Mouse (Mus musculus) heart, postnatal 0 days (tissue): ENCODE measurements around the gene Macf1. TPM values are rescaled to one million over a fixed set of nuclear protein-coding genes. Genes with fewer than 3 reads are reported as not detected.
A peak's percentile ranks its signal among the peaks of the same experiment; 100 is the strongest.

Experiments used
- ATAC-seq: fragments of 200-750 bp; cut with Nextera tagmentation; 2 replicates; pipeline ENCODE4 v1.8.0; 2017; ENCODE audit warnings: low read depth, moderate number of reproducible peaks, moderate library complexity; ENCODE audit not compliant: insufficient read depth
- DNase-seq: peaks from one replicate; pipeline ENCODE4 v3.0.0-alpha.2; 2016; ENCODE audit warnings: low spot score
- H3K27ac ChIP-seq: fragments of 300-500 bp; sonication (generic); 2 replicates; pipeline ENCODE4 v1.5.1; 2014; ENCODE audit warnings: low read depth, mild to moderate bottlenecking
- H3K27me3 ChIP-seq: fragments of 300-500 bp; sonication (generic); 2 replicates; pipeline ENCODE4 v1.6.1; 2014; ENCODE audit warnings: low read length, mixed read lengths; ENCODE audit not compliant: control insufficient read depth, insufficient read depth
- H3K36me3 ChIP-seq: fragments of 300-500 bp; sonication (generic); replicated peaks from 2 replicates; pipeline ENCODE4 v1.6.1; 2014; ENCODE audit warnings: low read length, mixed read lengths; ENCODE audit not compliant: control insufficient read depth, insufficient read depth
- H3K4me1 ChIP-seq: fragments of 300-500 bp; sonication (generic); 2 replicates; pipeline ENCODE4 v1.6.1; 2014; ENCODE audit warnings: antibody characterized with exemption; ENCODE audit not compliant: control insufficient read depth, insufficient read depth
- H3K4me2 ChIP-seq: fragments of 300-500 bp; sonication (generic); 2 replicates; pipeline ENCODE4 v1.6.1; 2014; ENCODE audit warnings: low read depth, mild to moderate bottlenecking, low read length, moderate library complexity
- H3K4me3 ChIP-seq: fragments of 300-500 bp; sonication (generic); 2 replicates; pipeline ENCODE4 v1.5.1; 2014; ENCODE audit warnings: low read depth, low read length
- H3K9ac ChIP-seq: fragments of 300-500 bp; sonication (generic); replicated peaks from 2 replicates; pipeline ENCODE4 v1.6.1; 2014; ENCODE audit warnings: low read depth, low read length, mixed read lengths
- H3K9me3 ChIP-seq: fragments of 300-500 bp; sonication (generic); replicated peaks from 2 replicates; pipeline ENCODE4 v1.6.1; 2016; ENCODE audit warnings: low read length; ENCODE audit not compliant: control insufficient read depth
- CTCF ChIP-seq: IDR thresholded peaks from 2 replicates; pipeline ENCODE4 v1.5.1; 2016; ENCODE audit warnings: antibody characterized with exemption, control low read depth, low read depth
- EP300 ChIP-seq: IDR thresholded peaks from 2 replicates; pipeline ENCODE4 v1.6.1; 2016; ENCODE audit warnings: antibody characterized with exemption, low read depth
- WGBS: fragments of 180-500 bp; shearing (Covaris S2); extraction: QIAGEN DNeasy Blood & Tissue Kit; methylation state at CpG from one replicate; pipeline ENCODE4 v1.1.7; 2014; 5-methylcytosine and 5-hydroxymethylcytosine counted together
- polyA plus RNA-seq: library from polyadenylated mRNA; unstranded; fragments of >200 nt; fragmentation: Nextera tagmentation; extraction: Ambion mirVana; gene quantifications from 2 replicates; pipeline ENCODE4 v1.2.1, GENCODE M21; 2015
- total RNA-seq: library from RNA; depleted of rRNA; stranded (reverse); fragments of >200 nt; gene quantifications from 2 replicates; pipeline ENCODE4 v1.2.3, GENCODE M21; 2014; ENCODE audit warnings: low replicate concordance

Gene Macf1
- total and polyA plus RNA-seq, 2 experiments from 2014 or later = 41.4 to 236 TPM

DNA sequence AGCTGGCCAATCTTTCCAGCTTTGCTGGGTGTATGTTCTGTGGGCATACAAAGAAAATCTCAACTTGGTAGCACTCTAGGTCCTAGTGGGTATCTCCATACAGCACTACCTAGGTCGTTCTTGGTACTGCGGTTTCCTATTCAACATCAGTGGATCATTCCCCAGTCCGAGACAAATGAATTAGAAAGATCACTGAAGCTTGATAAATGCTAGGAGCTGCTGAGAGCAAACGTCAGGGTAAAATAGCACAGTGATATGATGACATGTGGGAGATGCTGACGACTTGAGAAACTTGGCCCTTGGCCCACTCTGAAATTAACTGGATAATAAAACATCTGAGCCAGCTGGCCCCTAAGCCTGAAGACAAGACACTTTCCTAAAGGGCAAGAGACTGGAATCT is 78.2 kb downstream of the Macf1 start:
- WGBS = 11% methylated on average over 5 of the region's 5 CpGs
- H3K9me3 ChIP-seq = 0 out of 2 replicates have a peak, but pooled peaks cover 4% of the 10 kb centered on the region
- no peak overlapping the region for H3K4me2 ChIP-seq
- H3K4me3 ChIP-seq = no peak overlapping the region
- H3K4me1 ChIP-seq = peaks cover 11% of the 10 kb centered on the region; the same call in 1 of the 2 replicates
- no peaks in the 10 kb centered on the region for H3K27me3 ChIP-seq
- DNase-seq = no peak
- ATAC-seq = peak; percentile 36; the same call in 1 of the 2 replicates
- TF ChIP-seq CTCF (no peak), EP300 (no peak)
- H3K9ac ChIP-seq = no peak overlapping the region
- H3K36me3 ChIP-seq = no peaks in the 10 kb centered on the region
- no peak overlapping the region for H3K27ac ChIP-seq

DNA sequence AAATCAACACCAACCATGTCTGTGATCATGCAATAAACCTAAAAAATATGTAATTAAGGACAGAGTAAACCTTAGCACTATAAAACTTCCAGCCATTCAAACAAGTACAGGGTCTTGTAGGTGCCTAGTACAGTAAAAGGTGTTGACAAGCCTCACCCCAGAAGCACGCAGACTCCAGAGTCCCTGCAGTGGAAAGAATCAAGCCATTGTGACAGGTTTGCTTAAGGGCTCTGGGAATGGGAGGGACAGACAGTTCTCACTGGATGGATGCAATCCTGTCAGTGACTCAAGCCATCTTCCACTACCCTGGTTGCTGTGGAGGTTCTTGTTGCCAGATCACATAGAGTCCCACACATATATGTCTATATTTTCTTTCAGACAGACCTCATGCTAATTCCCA is 78.9 kb downstream of the Macf1 start:
- H3K4me1 ChIP-seq = peaks cover 11% of the 10 kb centered on the region; the same call in 1 of the 2 replicates
- H3K36me3 ChIP-seq = no peaks in the 10 kb centered on the region
- no peak overlapping the region for H3K9ac ChIP-seq
- TF ChIP-seq EP300 (no peak), CTCF (no peak)
- ATAC-seq (peak; percentile 44; the same call in 1 of the 2 replicates), DNase-seq (no peak)
- 37% methylated on average over 1 of the region's 1 CpGs for WGBS
- no peak overlapping the region for H3K27ac ChIP-seq
- no peak overlapping the region for H3K4me3 ChIP-seq
- 0 out of 2 replicates have a peak, but pooled peaks cover 4% of the 10 kb centered on the region for H3K9me3 ChIP-seq
- H3K4me2 ChIP-seq = no peak overlapping the region
- no peaks in the 10 kb centered on the region for H3K27me3 ChIP-seq

DNA sequence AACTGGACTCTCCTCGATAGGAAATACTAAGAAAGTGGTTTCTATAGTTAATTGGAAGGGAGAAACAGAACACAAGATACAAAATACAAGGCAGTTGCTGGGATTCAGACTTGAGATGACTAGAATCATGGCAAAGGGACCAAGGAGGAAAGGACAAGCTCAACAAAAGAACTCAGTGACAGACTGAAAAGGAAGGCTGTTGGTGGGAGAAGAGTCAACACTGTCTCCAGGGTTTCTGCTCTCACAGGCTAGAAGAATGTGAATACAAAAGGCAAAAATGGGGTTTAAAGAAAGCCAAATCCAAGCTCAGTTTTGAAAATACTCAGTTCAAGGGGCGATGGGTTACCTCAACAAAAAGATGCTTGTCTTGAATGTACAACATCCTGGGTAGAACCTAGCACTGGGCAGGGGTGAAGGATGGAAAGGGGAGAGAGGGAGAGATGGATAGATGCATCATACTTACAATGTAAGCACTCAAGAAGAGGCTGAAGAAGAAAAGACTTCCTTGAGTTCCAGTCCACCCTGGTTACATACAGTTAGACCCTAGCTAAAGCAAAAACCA is 81.4 kb downstream of the Macf1 start:
- 89% methylated on average over 2 of the region's 2 CpGs for WGBS
- no peak for TF ChIP-seq EP300
- no peak for TF ChIP-seq CTCF
- no peaks in the 10 kb centered on the region for H3K36me3 ChIP-seq

DNA sequence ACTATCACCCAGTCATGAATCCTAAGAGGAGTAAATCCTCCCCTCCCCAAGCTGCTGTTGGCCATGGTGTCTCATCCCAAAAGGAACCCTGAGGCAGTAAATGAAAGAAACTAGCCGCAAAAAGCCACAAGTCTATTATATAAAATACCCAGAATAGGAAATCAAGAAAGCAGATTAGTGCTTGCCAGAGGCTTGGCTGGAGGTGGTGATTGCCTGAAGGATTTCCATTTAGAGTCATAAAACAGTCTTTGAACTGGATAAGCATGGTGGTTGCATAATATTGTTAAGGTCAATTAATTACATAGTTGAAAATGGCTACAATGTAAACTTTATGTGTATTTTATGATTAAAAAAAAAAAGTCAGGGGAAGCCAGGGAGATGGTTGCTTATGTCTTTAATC is 83.1 kb downstream of the Macf1 start:
- H3K27ac ChIP-seq = no peak overlapping the region
- 75% methylated on average over 1 of the region's 1 CpGs for WGBS

More for the DNA sequence above, 81.4 kb downstream of the Macf1 start:
- H3K27ac ChIP-seq = no peak overlapping the region
- no peak overlapping the region for H3K4me2 ChIP-seq
- no peaks in the 10 kb centered on the region for H3K27me3 ChIP-seq
- ATAC-seq (no peak), DNase-seq (no peak)
- 0 out of 2 replicates have a peak, but pooled peaks cover 4% of the 10 kb centered on the region for H3K9me3 ChIP-seq
- no peak overlapping the region for H3K4me3 ChIP-seq
- peaks cover 14% of the 10 kb centered on the region; the same call in 1 of the 2 replicates for H3K4me1 ChIP-seq
- H3K9ac ChIP-seq = no peak overlapping the region

DNA sequence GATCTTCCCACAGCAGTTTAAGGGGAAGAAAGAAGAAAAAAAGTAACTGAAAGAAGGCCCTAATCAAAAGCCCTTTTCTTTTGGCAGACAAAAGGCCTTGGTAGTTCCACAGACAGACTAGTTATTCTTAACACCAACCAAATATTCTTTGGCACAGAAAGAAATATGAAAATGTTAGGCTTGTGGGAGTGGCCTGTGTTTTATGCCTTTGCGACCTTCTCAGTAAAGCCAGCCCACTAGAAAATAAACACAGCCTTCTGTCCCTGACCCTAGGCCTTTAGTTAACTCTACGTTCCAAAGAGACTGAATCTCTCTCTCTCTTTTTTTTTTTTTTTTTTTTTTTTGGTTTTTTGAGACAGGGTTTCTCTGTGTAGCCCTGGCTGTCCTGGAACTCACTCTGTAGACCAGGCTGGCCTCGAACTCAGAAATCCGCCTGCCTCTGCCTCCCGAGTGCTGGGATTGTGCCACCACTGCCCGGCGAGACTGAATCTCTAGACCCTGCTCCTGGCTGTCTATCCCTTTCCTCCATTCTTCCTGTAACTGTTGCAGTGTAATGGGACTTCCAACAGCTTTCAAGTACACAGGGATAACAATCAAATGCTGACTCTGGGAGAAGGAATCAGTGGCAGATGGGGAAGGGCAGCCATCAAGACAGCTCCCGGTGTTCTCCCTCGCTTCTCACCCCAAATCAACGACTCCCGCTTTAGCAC is 85.5 kb downstream of the Macf1 start:
- Histone ChIP-seq H3K36me3 (no peaks in the 10 kb centered on the region), H3K27me3 (no peaks in the 10 kb centered on the region), H3K9me3 (no peaks in the 10 kb centered on the region), H3K4me3 (no peak overlapping the region), H3K4me1 (peaks cover 21% of the 10 kb centered on the region), H3K4me2 (no peak overlapping the region), H3K9ac (no peak overlapping the region), H3K27ac (no peak overlapping the region)
- TF ChIP-seq CTCF = no peak
- DNase-seq (no peak), ATAC-seq (no peak)
- WGBS = 80% methylated on average over 11 of the region's 11 CpGs

More for the DNA sequence above, 83.1 kb downstream of the Macf1 start:
- no peak for TF ChIP-seq CTCF
- TF ChIP-seq EP300 = no peak
- Histone ChIP-seq H3K9ac (no peak overlapping the region), H3K27me3 (no peaks in the 10 kb centered on the region), H3K4me2 (no peak overlapping the region), H3K9me3 (no peaks in the 10 kb centered on the region), H3K4me1 (peaks cover 13% of the 10 kb centered on the region; the same call in 1 of the 2 replicates), H3K4me3 (no peak overlapping the region), H3K36me3 (no peaks in the 10 kb centered on the region)
- DNase-seq = peak; percentile 4
- ATAC-seq = no peak
